Mouse (Mus musculus) MN1 (cell line): Measurements from ENCODE around the gene Csmd2.
"Not testable (repeated sequence)": the region's sequence is repeated elsewhere in the genome, so short reads cannot be mapped to it uniquely, and the experiment has no call there.

Experiments
- DNase-seq: peaks from one replicate; pipeline ENCODE4 v3.0.0-alpha.2; 2016; ENCODE audit warnings: low spot score

Gene Csmd2

DNA sequence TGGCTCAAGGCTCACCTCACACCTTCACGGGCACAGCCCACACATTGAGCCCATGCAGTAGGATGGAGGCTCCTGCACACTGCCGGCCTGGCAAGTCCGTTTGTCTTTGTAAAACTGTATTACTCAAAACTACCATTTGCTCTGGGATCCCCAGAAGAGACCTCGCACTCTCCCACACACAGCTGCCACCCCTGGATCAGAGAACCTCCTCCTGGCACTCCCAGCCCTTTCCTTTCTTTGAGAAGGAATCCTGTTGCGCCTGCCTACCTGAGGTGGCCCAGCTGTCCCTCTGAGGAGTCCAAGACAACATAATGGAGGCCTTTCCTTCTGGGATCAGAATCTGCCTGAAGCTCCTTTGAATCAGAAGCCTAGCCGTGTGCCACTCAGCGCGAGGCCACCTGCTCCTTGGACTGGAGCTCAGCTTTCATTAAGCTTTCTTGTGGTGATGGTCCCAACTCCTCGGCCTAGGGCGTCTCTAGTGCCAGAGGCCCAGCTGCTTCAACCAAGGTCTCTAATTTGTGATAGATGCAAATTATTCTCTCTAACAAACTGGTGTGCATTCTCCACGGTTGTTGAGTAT is 502.0 kb downstream of the Csmd2 start:
- DNase-seq: no peak

DNA sequence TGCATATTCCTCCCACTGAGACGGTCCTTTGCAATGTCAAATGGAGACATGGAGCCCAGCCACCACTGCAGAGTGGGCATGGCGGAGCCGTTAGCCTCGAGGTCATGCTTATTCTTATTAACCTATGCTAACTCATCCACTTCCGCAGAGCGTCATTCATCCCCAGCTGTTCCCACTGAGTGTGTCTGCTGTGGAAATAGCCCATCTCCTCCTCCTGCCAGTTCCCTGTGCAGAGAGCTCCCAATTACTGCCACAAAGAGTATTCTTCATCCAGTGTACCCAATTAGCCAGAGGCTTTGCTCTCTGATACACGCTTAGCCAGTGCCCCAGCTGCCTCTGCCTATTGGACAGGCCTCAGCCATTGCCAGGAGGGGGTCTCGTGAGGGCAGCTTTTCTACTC is 504.4 kb downstream of the Csmd2 start:
- no peak for DNase-seq

DNA sequence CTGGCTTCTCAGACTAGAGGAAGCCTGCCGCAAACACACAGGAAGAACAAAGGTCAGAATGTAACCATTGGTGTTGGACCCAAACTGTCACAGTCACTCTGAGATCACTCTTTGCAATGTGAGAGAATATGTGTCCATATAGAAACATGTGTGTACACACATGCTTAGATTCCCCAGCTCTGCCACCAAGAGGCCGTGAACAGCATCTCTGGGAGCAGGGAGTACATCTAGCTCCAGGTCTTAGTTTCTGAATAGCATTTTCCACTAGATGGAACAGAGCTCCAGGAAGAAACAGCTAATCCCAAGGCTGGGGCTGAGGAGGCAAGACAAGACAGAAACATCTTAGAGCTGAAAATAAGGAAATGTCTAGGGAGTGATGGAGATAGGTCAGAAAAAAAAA is 512.3 kb downstream of the Csmd2 start:
- no peak for DNase-seq

DNA sequence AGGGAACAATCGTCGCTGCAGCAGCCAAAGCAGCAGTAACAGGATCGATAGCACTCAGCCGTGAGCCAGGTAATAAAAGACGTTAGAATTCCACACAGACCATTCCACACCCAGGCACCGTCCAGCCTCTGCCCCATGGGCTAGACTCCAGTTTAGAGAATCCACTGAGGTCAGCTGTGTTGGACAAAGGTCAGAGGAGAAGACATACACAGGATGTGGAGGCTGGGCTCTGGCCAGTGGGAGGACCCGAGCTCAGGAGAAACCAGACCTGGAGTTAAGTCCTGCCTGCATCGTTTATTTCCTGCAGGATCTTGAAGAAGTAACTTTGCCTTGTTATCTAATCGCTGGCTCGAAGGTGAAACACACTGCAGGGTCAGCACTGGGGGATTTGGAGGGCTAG is 519.2 kb downstream of the Csmd2 start:
- DNase-seq: no peak

DNA sequence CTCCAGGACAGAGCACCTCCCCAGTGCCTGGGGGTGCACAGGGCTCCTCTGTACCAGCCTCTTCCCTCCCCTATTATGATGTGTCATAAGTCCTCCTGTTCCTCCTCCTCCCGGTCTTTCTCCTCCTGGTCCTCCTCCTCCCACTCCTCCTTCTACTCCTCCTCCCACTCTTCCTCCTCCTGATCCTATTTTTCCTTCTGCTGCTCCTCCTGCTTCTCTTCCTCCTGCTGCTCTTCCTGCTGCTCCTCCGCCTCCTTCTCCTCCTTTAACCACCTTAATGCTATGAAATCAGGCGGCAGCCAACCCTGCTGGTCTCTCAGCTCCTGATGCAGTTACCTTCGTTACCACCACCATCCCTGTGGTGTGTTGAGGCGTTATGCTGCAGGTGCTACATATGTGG is 522.2 kb downstream of the Csmd2 start:
- no peak for DNase-seq

DNA sequence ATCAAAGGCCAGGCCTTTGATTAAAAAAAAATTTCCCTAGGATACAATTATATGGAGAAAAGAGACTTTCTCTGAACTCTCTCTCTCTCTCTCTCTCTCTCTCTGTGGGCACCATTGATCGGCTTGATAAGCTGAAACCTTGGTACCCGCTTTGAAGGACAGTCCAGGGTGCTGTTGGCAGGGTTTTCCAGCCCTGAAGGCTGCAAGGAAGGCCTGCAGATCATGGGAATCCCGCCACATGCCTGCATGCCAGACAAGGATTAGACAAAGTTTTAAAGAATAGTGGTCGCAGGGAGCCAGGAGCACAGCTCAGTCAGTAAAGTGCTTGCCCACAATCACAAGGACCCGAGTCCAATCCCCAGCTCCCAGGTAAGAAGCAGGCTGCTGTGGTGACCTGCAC is 526.8 kb downstream of the Csmd2 start:
- no peak for DNase-seq

DNA sequence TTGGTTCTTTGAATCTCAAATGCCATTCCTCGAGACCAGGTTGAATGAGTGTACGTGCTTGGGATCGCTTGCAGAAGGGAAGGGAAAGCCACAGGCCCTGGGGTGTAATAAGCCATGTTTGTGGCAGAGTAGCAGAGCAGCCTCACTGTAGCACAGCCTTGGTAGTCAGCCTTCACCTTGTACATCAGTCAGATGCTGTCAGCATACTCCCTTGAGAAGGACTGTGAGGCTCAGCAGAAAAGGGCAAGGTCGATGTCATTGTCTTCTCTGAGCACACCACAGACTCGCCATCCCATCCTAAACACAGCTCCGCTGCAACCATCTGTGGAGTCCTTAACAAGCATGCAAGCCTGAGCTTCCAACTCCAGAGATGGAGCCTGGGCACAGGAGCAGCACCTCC is 533.6 kb downstream of the Csmd2 start:
- no peak for DNase-seq

DNA sequence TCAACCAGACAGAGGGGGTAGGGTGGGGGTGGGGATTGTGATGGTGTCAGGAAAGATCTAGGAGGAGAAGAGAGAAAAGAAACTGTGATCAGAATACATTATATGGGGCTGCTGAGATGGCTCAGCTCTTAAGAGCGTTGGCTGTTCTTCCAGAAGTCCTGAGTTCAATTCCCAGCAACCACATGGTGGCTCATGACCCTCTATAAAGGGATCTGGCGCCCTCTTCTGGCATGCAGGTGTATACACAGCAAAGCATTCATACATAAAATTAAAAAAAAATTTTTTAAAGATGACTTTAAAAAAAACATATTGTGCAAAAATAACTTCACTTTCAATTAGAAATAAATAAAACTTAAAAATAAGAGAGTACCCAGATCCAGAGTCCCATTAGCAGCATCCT is 555.7 kb downstream of the Csmd2 start:
- DNase-seq: no peak

DNA sequence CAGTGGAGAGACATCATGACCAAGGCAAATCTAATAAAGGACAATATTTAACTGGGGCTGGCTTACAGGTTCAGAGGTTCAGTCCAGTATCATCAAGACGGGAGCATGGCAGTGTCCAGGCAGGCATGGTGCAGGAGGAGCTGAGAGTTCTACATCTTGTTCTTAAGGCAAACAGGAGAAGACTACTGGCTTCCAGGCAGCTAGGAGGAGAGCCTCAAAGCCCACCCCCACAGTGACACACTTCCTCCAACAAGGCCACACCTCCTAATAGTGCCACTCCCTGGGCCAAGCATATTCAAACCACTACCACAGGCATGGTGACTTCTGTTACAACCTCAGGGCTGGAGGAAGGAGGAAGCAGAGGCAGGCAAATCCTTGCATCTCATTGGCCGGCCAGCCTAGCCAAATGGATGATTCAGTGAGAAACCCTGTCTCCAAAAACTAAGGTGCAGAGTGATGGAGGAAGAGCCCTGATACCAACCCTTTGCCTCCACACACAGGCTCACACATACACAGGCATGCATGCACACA is 556.4 kb downstream of the Csmd2 start:
- DNase-seq: not testable (repeated sequence)

DNA sequence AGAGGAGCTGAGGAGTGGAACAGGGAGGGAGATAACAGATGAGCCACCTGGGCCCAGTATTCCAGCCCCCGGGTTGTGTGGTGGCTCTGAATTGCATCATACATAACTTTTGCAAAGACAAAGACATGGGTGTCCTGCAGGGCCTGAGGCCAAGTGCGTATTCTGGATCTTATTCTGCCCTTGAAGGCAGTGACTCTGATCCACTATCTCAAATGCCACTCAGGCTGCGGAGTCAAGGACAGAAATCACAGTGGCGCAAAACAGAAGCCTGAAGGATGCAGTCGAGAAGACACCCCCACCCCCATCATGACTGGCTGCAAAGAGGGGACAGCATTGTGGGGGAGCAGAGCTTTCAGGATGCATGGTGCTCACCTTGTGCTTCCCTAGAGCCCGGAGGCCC is 563.1 kb downstream of the Csmd2 start:
- DNase-seq: no peak

DNA sequence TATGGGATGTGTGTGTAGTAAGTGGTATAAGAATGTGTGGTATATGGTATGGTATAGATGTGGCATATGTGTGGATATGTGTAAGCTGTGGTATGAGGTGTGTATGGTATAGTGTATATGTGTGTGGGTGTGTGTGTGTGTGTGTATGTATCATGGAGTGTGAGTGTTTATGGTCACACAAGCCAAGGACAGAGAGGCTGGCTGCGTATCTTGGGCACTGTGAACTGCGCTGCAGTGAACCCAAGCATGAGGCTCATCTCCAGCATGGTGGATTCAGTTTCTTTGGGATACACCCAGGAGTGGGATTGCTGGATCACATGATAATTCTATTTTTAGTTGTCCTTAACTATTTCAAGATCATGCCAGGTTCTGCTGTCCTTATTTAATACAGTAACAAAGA is 566.5 kb downstream of the Csmd2 start:
- DNase-seq: no peak

DNA sequence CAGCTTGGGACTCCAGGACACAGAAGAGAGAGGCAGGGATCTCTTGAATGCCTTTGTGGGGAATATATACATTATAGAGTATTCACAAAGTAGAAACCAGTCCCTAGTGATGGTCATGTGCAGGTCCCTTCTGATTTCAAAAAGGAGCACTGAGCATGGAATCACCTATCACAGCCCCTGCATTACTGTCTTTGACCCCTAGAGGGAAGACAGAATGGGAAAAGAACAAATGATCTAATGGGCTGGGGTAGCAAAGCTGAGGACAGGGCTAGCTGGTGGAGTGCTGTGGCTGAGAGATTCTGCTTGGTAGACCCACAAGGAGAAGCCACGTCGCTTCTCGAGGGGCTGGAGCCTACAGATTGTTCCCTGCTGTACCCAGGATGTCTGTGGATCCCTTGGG is 572.7 kb downstream of the Csmd2 start:
- DNase-seq: no peak

DNA sequence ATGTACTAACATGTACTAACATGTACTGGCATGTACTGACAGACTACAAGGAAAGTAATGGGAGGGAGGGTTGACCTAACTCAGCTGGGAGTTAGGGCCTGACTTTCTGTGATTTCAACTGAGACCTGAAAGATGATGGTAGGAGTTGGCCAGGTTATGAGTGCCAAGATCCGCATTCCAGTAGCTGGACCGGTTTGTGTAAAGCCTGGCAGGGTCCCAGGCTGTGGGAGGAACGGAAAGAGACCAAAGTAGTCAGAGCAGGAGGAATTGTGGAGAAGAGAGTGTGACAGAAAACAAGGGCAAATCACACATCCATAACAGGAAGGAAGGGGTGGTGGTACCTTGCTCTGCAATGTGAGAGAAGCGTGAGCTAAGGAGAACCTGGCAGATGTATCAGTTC is 588.2 kb downstream of the Csmd2 start:
- DNase-seq: no peak

DNA sequence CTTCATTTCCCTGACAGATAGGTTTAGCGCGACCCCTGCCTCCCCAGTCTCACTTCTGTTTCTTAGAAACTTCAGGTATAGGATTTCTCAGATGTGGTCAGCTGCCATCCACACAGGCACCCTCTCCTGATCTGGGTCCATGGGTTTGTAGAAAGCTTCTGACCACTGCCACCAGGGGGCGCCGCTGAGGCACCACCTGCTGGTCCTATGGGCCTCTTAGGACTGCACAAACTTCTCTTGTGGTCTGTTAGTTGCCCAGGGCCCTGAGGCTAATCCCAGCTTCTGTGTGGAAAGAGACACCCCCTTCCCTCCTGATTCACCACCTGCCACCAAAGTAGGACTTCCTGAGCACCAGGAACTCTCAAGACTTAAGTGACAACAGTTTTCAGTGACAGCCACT is 591.5 kb downstream of the Csmd2 start:
- DNase-seq: no peak

DNA sequence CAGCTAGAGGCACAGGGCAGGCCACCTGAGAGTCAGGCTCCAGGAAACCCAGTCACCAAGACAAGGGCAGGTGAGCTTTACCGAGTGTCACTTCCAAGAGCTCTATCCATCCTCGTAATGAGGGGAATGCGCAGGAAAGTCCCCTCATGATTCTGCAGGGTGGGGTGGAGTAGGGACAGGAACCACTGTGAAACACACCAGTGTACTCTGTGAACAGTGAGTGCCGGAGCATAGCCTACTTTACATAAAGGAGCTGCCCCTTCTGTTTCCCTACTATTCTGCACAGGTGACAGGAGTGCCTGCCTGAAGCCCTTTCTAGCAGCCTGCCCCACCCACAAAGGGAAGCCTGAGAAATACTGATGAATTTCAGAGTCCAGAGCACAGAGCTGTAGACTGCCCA is 605.6 kb downstream of the Csmd2 start:
- DNase-seq: no peak

DNA sequence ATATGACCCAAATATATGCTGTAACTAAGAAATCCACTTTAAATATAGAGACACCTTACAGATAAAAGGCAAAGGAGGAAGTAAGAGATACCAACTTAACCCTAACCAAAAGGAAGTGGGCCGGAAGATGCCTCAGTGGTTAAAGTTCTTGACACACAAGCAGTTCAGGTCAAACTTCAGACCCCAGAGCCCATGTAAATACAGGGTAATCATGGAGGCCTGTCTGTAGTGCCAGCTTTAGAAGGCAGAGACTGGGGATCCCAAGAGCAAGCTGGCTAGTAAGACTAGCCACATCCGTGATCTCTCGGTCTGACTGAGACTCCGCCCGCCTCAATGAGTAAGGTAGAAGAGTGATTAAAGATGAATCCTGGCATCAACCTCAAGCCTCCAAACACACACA is 606.4 kb downstream of the Csmd2 start:
- DNase-seq: no peak

DNA sequence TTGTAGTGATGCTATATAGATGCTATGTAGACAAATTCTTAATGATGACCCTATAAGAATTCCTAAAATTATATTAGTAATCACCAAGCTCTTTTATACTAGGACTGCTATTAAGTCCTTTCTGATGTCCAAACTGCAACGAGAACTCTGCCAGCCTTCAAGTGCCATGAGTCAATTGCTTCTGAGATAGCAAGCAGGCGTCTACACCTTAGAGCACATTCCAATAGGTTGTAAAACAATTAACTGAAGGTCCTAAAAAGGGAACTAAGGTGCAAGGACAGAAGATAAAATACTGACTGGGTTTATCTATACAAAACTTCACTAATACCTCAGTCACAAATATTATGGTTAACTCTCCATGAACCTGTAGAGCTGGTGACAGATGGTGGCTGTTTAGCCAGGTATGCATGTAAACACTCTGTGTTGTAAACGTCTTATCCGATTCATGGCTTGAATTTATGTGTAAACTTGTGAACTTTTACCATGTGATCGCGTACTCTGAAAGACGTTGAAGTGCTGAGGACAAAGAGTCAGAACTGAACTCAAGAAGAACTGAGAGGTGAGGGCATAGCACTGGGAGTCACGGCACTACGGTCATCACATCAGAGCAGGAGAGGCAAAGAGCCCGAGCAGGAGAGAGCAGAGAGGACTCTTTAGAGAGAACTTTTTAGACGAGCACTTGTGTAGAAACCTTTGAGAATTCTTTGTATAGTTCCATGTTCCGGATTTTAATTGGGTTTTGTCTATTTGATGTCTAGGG is 610.3 kb downstream of the Csmd2 start:
- DNase-seq: no peak

DNA sequence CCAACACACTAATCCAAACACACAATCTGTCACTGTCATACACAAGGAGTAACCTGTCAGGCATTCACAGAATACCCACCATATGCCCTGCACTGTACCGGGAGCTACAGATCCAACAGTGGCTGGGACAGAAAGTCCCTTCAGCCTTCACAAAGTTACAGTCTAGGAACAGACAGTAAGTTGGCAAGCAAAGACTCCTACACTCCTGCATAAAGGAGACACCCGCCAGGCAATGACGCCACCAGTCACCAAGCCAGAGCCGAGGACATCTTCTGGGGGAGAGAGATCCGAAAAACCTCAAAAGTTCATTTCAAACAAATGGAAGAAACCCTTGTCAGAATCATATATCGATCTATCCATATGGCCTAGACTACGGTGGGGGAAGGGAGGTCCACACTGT is 618.9 kb downstream of the Csmd2 start:
- no peak for DNase-seq

DNA sequence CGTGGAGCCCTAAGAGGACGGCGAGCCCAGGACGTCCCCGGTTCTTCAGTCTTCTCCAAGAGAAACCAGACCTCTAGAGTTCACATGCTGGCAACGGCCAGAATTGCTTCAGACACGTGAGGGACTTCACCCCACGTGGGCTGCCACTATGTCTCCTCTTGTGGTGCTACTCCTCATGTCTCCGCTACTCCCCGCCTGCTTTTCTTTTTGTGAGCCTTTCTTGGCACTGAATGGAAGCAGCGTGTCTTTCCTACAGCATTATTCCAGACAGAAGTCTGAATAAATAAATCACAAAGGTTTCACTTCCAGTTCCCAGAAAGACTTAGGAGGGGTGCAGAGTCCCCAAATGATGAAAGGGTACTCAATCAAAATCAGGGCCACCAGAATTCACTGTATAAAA is 620.0 kb downstream of the Csmd2 start:
- no peak for DNase-seq

DNA sequence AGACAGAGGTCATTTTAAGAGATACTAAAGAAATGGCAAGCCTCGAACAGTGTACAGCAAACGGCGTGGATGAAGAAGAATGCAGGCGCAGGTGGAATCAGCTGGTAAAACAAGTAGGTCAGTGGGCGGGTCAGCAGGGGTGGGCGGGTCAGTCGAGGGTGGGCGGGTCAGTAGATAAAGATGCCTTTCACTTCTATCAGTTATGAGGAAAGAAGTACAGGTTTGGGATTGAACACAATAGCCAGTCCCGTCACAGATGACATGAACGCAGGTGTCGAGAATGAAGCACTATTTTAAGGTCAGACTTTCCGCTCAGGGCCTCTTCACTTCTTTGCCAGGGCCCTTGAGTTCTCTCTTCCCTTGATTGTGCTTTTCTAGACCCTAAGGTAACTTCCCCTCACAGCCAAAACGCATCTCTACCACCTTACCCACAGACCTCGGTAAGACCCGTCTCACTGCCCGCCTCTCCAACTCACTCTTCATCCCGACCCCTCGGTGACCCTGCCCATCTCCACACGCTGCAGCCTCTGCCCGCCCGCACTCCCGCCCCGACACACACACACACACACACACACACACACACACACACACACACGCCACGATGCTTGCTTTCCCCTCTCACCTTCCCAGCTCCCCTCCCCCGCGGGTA is 621.7 kb downstream of the Csmd2 start:
- no peak for DNase-seq

DNA sequence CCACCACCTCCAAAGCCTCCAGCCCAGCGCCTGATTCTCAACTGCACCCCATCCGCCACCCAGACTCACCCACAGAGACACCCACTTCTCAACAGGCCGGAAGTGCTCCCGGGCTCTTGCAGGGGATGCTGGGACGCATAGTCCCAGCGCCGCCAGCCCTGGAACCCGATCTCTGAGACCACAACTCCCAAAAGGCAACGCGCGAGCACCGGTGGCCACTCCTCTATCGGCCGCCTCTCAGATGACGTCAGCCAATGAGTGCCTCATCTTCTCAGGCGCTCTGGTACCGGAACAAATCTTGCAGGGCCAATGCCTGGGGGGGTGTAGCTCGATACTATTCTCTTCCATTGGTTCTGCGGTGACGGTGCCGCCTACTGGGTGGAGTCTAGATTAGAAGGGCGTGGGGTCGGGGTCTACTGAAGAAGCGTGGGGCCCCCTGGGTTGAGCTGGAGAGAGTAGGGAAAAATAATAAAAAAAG is 622.3 kb downstream of the Csmd2 start, which contains the start of gene Zscan20:
Gene Zscan20, minus strand, starts transcription at position 174 of the 478 bp plus-strand sequence.
- peak; percentile 95 for DNase-seq

DNA sequence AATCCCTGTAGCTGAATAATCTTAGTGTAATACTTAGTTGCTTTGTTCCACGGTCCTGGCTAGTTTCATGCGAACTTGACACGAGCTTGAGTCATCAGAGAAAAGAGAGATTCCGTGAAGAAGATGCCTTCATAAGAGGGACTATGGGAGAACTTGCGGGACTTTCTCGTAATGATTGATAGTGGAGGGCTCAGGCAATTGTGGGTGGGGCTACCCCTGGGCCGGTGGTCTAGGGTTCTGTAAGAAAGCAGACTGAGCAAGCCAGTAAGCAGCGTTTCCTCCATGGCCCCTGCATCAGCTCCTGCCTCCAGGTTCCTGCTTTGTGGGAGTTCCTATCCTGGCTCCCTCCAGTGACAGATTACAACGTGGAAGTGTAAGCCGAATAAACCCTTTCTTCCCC is 623.0 kb downstream of the Csmd2 start:
- peak; percentile 11 for DNase-seq

DNA sequence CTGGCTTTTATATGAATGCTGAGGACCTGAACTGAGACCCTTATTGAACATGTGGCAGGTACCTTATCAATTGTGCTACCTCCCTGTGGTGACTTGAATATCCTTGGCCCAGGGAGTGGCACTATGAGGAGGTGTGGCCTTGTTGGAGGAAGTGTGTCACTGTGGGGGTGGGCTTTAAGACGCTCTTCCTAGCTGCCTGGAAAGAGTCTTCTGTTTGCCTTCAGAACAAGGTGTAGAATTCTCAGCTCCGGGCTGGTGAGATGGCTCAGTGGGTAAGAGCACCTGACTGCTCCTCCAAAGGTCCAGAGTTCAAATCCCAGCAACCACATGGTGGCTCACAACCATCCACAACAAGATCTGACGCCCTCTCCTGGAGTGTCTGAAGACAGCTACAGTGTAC is 624.1 kb downstream of the Csmd2 start:
- not testable (repeated sequence) for DNase-seq
